Mouse (Mus musculus) CH12.LX (cell line): ENCODE results near the gene Eefsec.

ENCODE experiments used
- BHLHE40 ChIP-seq: IDR thresholded peaks from 2 replicates; pipeline ENCODE4 v1.6.1; 2011; ENCODE audit warnings: mild to moderate bottlenecking, low read depth, low read length, improper control_type of control experiment
- CTCF ChIP-seq, 2 experiments: IDR thresholded peaks in 1 of 2; conservative IDR thresholded peaks in 1 of 2; 2 replicates each; pipeline ENCODE4 v1.5.1; 2011 to 2012; ENCODE audit warnings: low read depth in 2 of 2, low read length in 2 of 2, improper control_type of control experiment in 1 of 2, inconsistent platforms in 1 of 2, mild to moderate bottlenecking in 1 of 2, moderate library complexity in 1 of 2
- E2F4 ChIP-seq: IDR thresholded peaks from 2 replicates; pipeline ENCODE4 v1.6.1; 2011; ENCODE audit warnings: low read depth, low read length, improper control_type of control experiment; ENCODE audit not compliant: insufficient replicate concordance
- ELF1 ChIP-seq: IDR thresholded peaks from 2 replicates; pipeline ENCODE4 v1.6.1; 2014; ENCODE audit warnings: low read depth, mild to moderate bottlenecking, inconsistent platforms, low read length, improper control_type of control experiment
- MAZ ChIP-seq: IDR thresholded peaks from 2 replicates; pipeline ENCODE4 v1.6.1; 2012; ENCODE audit warnings: low read depth, mild to moderate bottlenecking, inconsistent platforms, low read length, improper control_type of control experiment, moderate library complexity
- PAX5 ChIP-seq: IDR thresholded peaks from 2 replicates; pipeline ENCODE4 v1.6.1; 2012; ENCODE audit warnings: low read length, inconsistent platforms, mixed read lengths
- POLR2A ChIP-seq: IDR thresholded peaks from 2 replicates; pipeline ENCODE4 v1.6.1; 2011; ENCODE audit warnings: low read depth, mild to moderate bottlenecking, improper control_type of control experiment, low read length
- SMC3 ChIP-seq: IDR thresholded peaks from 2 replicates; pipeline ENCODE4 v1.6.1; 2011; ENCODE audit warnings: low read depth, low read length, improper control_type of control experiment
- TCF12 ChIP-seq: IDR thresholded peaks from 2 replicates; pipeline ENCODE4 v1.6.1; 2014; ENCODE audit warnings: low read depth, mild to moderate bottlenecking, inconsistent platforms, low read length, improper control_type of control experiment
- USF1 ChIP-seq: IDR thresholded peaks from 2 replicates; pipeline ENCODE4 v1.6.1; 2014; ENCODE audit warnings: low read depth, mild to moderate bottlenecking, inconsistent platforms, low read length, improper control_type of control experiment
- ZKSCAN1 ChIP-seq: IDR thresholded peaks from 2 replicates; pipeline ENCODE4 v1.6.1; 2012; ENCODE audit warnings: low read depth, inconsistent platforms, low read length, improper control_type of control experiment, borderline replicate concordance
- ZMIZ1 ChIP-seq: IDR thresholded peaks from 2 replicates; pipeline ENCODE4 v1.6.1; 2012; ENCODE audit warnings: low read depth, mild to moderate bottlenecking, inconsistent platforms, low read length, improper control_type of control experiment

DNA sequence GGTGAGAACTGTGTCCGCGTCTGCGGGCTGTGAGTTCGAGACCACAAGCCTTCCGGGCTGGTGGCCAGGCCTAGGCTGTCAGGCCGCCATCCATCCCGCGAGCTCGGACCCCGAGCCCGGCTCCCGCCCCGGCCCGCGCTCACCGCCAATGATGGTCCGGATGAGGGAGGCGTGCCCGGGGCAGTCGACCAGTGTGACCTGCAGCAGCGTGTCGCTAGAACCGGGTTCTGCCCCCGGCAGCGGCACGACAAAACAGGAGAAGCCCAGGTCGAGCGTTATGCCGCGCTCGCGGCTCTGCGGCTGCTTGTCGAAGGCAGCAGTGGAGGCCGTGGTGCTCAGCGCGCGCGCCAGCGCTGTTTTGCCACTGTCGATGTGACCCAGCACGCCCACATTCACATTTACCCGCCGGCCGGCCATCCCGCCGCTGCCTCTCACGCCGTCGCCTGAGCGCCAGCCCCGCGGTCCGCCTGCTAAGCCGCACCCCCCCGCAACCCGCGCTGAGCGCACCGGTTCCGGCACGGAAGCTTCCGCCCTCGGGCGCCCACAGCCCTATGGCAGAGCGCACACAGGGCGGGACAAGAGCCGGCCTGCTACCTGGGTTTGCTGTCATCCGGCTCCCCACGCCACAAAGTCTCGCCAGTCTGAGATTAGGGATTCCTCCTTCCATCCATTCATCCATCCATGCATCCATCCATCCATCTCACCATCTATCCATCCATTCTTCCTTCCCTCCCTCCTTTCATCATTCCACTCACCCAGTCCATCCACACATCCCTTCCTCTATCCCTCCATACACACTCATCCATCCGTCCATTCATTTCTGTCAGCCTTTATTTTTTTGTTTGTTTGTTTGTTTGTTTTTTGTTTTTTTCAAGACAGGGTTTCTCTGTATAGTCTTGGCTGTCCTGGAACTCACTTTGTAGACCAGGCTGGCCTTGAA lies at the start of gene Eefsec:
- TF ChIP-seq POLR2A: peak; percentile 87
- TF ChIP-seq ZMIZ1: peak; percentile 50; the same call in 1 of the 2 replicates
- TF ChIP-seq MAZ: no peak
- TF ChIP-seq ELF1: peak; percentile 83
- TF ChIP-seq TCF12: peak; percentile 97
- TF ChIP-seq USF1: no peak
- TF ChIP-seq SMC3: no peak
- TF ChIP-seq CTCF (conservative IDR thresholded peaks at IDR 0.05 in 1 of 2, IDR thresholded peaks at IDR 0.05 in 1 of 2; ENCODE audit: low read depth in 2 of 2, low read length in 2 of 2): no peak
- TF ChIP-seq E2F4: no peak
- no peak for TF ChIP-seq PAX5
- TF ChIP-seq BHLHE40: peak; percentile 44; the same call in 1 of the 2 replicates
- no peak for TF ChIP-seq ZKSCAN1
